Mouse (Mus musculus) thymus, adult 2 months (tissue): ENCODE measurements around the gene Fam53a. TPM values are rescaled to one million over a fixed set of nuclear protein-coding genes. Genes with fewer than 3 reads are reported as not detected.

ENCODE experiments used
- DNase-seq: peaks from one replicate; pipeline ENCODE4 v3.0.0; 2021
- H3K27ac ChIP-seq: fragments of 200-500 bp; 2 replicates; pipeline ENCODE4 v1.5.1; 2012; ENCODE audit warnings: low read length, control low read depth; ENCODE audit not compliant: control insufficient read depth, insufficient read depth
- H3K27me3 ChIP-seq: fragments of 200-500 bp; 2 replicates; pipeline ENCODE4 v1.6.1; 2012; ENCODE audit warnings: mild to moderate bottlenecking, low read length, moderate library complexity, mixed read lengths; ENCODE audit not compliant: control insufficient read depth, insufficient read depth
- H3K36me3 ChIP-seq: fragments of 200-500 bp; 2 replicates; pipeline ENCODE4 v1.6.1; 2012; ENCODE audit warnings: mild to moderate bottlenecking, low read length, moderate library complexity; ENCODE audit not compliant: control insufficient read depth, insufficient read depth
- H3K4me1 ChIP-seq: fragments of 200-500 bp; replicated peaks from 2 replicates; pipeline ENCODE4 v1.6.1; 2012; ENCODE audit warnings: low read length; ENCODE audit not compliant: control insufficient read depth, insufficient read depth
- H3K4me3 ChIP-seq: fragments of 200-500 bp; 2 replicates; pipeline ENCODE4 v1.5.1; 2012; ENCODE audit warnings: mild to moderate bottlenecking, low read length, control low read depth, moderate library complexity; ENCODE audit not compliant: control insufficient read depth, insufficient read depth
- CTCF ChIP-seq: fragments of 200-500 bp; IDR thresholded peaks from 2 replicates; pipeline ENCODE4 v1.5.1; 2012; ENCODE audit warnings: mild to moderate bottlenecking, control low read depth, low read length, moderate library complexity, borderline replicate concordance; ENCODE audit not compliant: control insufficient read depth, poor library complexity, insufficient read depth; ENCODE audit errors: extremely low read depth
- POLR2A ChIP-seq: fragments of 200-500 bp; IDR thresholded peaks from 2 replicates; pipeline ENCODE4 v1.6.1; 2012; ENCODE audit warnings: mild to moderate bottlenecking, low read length, control low read depth, moderate library complexity; ENCODE audit not compliant: control insufficient read depth, poor library complexity, insufficient read depth; ENCODE audit errors: extremely low read depth
- WGBS: fragments of 180-500 bp; shearing (Covaris S2); methylation state at CpG from one replicate; pipeline ENCODE4 v1.1.7; 2018; 5-methylcytosine and 5-hydroxymethylcytosine counted together
- polyA plus RNA-seq: library from polyadenylated mRNA; depleted of rRNA; stranded (reverse); fragments of >200 nt; gene quantifications from 2 replicates; pipeline ENCODE4 v1.2.3, GENCODE M21; 2012

Fam53a gene
- polyA plus RNA-seq, 1 experiment: 89.5 TPM

- Histone ChIP-seq H3K4me3 (no peak overlapping the region), H3K36me3 (no peaks in the 10 kb centered on the region), H3K27me3 (no peaks in the 10 kb centered on the region), H3K27ac (no peak overlapping the region), H3K4me1 (no peaks in the 10 kb centered on the region)
- TF ChIP-seq CTCF (no peak; the same call in 1 of the 2 replicates), POLR2A (no peak)
- peak; percentile 40 for DNase-seq
- WGBS: 59% methylated on average over 2 of the region's 2 CpGs
Observed at GRCm38 (mm10) chr5:33593620-33594019, 35.8 kb downstream of the Fam53a start.

GRCm38 (mm10) chr5:33589221-33589888 is 40.1 kb downstream of the Fam53a start:
- no peaks in the 10 kb centered on the region for H3K4me1 ChIP-seq
- no peaks in the 10 kb centered on the region for H3K27me3 ChIP-seq

GRCm38 (mm10) chr5:33588066-33588465 is 41.4 kb downstream of the Fam53a start:
- Histone ChIP-seq H3K4me3 (no peak overlapping the region), H3K4me1 (no peaks in the 10 kb centered on the region), H3K27me3 (no peaks in the 10 kb centered on the region), H3K36me3 (no peaks in the 10 kb centered on the region), H3K27ac (no peak overlapping the region)
- TF ChIP-seq POLR2A: no peak
- TF ChIP-seq CTCF: no peak
- WGBS: 84% methylated on average over 3 of the region's 3 CpGs
- DNase-seq: no peak

More at GRCm38 (mm10) chr5:33589221-33589888, 40.1 kb downstream of the Fam53a start:
- peak; percentile 93 for TF ChIP-seq CTCF
- no peak for TF ChIP-seq POLR2A
- Histone ChIP-seq H3K36me3 (no peaks in the 10 kb centered on the region), H3K27ac (no peak overlapping the region), H3K4me3 (no peak overlapping the region)
- DNase-seq: peak; percentile 70
- WGBS: 64% methylated on average over 5 of the region's 5 CpGs

GRCm38 (mm10) chr5:33587498-33588058 is 41.9 kb downstream of the Fam53a start:
- Histone ChIP-seq H3K27me3 (no peaks in the 10 kb centered on the region), H3K27ac (no peak overlapping the region), H3K4me3 (no peak overlapping the region), H3K4me1 (no peaks in the 10 kb centered on the region), H3K36me3 (no peaks in the 10 kb centered on the region)
- 92% methylated on average over 18 of the region's 18 CpGs for WGBS
- no peak for DNase-seq
- TF ChIP-seq CTCF (no peak), POLR2A (no peak)

- H3K4me3 ChIP-seq: no peak overlapping the region
- H3K36me3 ChIP-seq: no peaks in the 10 kb centered on the region
- H3K4me1 ChIP-seq: no peaks in the 10 kb centered on the region
- WGBS: 88% methylated on average over 1 of the region's 1 CpGs
- H3K27ac ChIP-seq: no peak overlapping the region
- TF ChIP-seq CTCF: no peak
- no peak for TF ChIP-seq POLR2A
- H3K27me3 ChIP-seq: no peaks in the 10 kb centered on the region
- no peak for DNase-seq
Observed at GRCm38 (mm10) chr5:33580336-33580735, 49.1 kb downstream of the Fam53a start.

- H3K4me1 ChIP-seq: no peaks in the 10 kb centered on the region
- H3K4me3 ChIP-seq: no peak overlapping the region
- H3K27ac ChIP-seq: no peak overlapping the region
- no peaks in the 10 kb centered on the region for H3K27me3 ChIP-seq
- TF ChIP-seq CTCF (no peak), POLR2A (no peak)
- no peaks in the 10 kb centered on the region for H3K36me3 ChIP-seq
- no peak for DNase-seq
- 35% methylated on average over 4 of the region's 4 CpGs for WGBS
Observed at GRCm38 (mm10) chr5:33574207-33574606, 55.2 kb downstream of the Fam53a start.
